Mouse (Mus musculus): ENCODE data around the gene Ethe1.

Ethe1 gene

DNA sequence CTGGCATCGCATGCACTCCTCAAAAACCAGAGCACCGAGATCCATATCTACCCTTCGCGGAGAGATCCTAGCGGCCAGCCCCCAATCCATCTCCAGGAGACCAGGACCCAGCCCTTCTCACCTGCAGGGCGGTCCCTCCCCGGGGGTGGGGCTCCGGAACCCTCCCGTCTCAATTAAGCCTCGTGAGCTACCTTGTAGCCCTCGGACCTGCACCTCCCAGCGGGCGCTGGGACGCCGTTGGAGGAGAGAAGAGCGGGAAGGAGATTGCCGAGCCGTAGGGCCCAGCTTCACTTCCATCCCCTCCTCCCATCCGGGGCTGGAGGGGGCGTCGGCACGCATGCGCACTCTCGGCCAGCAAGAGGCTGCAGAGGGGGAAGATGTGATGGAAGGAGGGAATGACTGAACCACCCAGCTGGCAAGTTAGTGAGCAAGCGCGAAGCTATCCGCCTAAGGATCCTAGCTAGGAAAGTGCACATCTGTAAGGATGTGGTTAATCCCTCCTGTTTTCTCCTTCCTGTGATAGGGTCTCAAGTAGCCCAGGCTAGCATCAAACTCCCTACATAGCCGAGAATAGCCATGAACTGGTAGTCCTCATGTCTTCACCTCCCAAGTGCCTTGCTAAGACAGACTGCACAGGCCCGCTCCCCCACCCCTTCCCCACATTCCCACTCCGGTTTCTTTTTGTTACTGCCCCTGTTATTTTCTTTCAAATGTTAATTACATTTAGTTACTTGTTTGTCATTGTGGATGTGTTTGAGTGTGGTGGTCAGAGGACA lies at the start of gene Ethe1, which contains the start of gene Zfp575:
Ethe1 (plus strand) TSS at position 214 of the 776 bp plus-strand sequence.
Zfp575 (minus strand) TSS at position 312 of the 776 bp plus-strand sequence.
- peak in 1 of 2 experiments; percentile 54 for DNase-seq (ENCODE audit: low spot score in 2 of 2)

DNA sequence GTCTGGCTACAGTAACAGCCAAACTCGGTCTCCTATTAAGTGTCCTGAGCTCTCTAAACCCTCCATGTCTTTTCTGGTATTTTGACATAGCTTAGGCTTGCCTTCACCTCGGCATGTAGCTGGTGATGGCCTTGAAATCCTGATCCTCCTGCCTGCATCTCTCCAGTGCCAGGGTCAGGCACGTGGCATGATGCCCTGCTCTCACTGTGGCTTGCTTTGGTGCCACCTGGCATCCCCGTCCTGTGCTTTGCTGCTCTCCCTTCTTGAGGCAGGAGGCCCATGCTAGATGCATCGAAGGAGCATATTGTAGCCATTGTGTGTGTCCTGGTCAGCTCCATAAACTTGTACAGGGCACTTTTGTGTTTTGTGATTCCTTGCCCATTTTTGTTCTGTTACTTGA lies 49.8 kb upstream of the Ethe1 start:
- DNase-seq (ENCODE audit: low spot score in 2 of 2): no peak

DNA sequence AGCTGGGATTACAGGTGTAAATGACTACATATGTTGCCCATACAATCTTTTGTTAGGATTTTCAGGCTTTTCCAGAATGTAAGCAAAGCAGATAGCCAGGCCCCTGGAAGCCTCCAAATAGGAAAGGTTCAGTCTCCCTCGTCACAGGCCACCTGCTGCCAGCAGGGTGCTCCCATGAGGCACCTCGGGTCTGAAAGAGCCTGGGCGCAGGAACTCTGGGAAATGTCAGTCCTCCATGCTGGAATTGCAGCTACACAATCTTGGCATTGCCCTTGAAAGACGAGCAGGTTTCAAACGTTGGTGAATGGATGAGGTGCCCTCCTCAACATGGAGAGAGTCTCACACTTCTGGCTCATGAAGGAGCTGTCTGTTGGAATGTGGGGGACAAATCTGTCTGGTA lies 49.2 kb upstream of the Ethe1 start:
- no peak for DNase-seq (ENCODE audit: low spot score in 2 of 2)

DNA sequence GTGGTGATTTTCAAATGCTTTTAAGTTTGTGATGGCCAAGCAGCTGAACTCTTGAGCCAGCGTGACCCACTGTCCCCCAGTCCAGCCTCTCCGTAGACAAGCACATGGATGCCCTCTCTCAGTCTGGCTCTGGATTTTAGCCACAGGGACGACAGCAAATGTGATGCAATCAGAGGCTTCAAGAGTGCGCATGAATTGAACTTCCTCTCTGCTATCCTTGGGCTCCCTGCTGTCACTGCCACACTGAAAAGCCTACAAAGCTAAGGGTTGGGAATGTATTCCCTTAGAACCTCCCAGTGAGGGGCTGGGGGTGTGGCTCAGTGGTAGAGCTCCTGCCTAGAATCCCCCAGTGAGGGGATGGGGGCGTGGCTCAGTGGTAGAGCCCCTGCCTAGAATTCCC lies 48.6 kb upstream of the Ethe1 start:
- no peak for DNase-seq (ENCODE audit: low spot score in 2 of 2)

DNA sequence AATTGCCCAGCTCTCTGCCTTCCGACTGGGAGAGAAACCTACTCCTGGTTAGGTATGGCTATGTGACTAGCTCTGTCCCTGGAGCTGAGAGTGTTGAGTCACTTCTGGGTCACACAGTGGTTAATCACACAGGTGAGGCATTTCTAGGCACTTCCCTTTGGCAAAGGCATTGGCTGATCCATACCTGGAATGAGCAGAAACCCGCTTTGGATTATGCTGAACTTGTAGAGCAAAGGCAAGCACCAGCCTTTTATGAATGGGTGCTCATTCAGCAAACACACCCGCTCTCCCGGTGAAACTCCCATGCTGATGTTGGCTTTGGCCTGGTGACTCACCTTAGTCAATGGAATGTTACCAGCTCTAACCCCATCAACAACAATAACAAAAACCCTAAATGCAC lies 47.7 kb upstream of the Ethe1 start:
- DNase-seq (ENCODE audit: low spot score in 2 of 2): no peak

DNA sequence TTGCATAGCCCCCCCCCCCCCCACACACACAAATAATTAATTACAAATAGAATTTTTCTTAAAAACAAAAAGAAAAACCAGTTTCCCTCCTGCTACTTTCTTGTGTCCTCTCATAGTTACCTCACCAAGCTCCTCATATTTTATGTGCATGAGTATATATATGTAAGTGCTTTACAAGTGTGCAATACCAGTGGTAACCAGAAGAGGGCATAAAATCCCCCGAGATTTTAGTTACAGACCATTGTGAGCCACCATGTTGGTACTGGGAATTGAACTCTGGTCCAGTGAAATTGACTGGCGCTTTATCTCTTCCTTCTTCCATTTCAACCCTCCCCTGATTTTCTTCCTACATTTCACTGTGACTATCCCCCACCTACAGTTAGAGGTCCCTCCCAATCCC lies 42.8 kb upstream of the Ethe1 start:
- DNase-seq (ENCODE audit: low spot score in 2 of 2): no peak

DNA sequence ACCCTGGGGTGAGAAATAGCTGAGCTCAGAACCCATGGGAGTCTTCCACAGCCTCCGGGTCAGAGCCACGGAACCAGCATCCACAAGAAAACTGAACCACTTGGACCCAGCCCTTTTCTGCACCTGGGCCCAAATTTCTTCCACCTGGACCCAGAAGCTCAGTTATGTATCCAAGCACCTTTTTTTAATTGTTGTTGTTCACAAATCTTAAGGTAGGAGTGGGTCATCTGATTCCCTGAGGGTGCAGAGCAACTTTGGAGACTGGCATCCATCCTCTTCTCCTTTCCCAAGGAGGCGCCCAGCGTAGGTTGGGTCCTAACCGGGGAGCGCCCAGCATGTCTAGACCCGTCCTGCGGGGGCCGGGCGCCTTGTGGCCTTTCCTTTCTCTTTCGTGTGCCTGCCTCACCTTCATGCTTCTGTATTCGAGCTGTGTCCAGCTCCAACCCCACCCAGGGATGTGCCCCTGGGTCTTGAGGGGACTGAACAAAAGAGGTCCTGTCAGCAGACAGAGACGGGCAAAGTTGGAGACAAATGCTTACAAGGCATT lies 41.2 kb upstream of the Ethe1 start, which contains the start of the genes Pinlyp and Xrcc1:
Pinlyp (minus strand) TSS at position 51 of the 547 bp plus-strand sequence.
Xrcc1 (plus strand) TSS at position 222 of the 547 bp plus-strand sequence.
- no peak for DNase-seq (ENCODE audit: low spot score in 2 of 2)

DNA sequence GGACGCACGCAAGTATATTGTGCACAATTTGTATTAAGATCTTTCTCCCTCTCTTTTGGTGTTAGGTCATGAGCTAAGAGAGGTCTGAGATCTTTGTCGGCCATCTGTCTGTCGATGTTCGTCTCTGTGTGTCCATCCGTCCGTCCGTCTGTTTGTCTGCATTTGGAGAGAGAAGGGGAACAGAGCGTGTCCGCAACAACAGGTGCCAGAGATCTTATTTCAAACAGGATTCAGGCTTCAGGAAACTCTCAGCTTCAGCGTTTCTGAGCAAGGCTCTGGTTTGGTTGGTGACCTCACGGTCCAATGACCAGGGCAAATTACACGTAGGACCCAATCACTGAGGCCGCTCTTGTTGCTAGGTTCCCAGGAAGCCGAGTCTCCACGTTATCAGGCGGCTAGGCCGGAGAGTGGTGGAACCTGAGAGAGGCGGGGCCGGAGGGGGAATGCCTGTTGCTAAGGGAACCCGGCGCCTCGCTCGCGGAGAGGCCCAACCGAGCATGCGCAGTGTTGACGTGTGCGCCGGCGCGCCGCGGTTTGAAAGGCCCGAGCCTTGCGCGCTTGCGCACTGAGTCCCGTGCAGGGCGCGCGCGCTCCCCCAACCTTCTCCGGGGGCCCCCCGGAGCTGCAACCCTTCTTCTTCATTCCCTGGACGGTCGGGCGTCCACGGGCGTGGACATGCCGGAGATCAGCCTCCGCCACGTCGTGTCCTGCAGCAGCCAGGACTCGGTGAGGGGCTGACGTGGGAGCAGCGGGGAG lies 40.5 kb upstream of the Ethe1 start:
- peak; percentile 95 to 98 for DNase-seq (ENCODE audit: low spot score in 2 of 2)

DNA sequence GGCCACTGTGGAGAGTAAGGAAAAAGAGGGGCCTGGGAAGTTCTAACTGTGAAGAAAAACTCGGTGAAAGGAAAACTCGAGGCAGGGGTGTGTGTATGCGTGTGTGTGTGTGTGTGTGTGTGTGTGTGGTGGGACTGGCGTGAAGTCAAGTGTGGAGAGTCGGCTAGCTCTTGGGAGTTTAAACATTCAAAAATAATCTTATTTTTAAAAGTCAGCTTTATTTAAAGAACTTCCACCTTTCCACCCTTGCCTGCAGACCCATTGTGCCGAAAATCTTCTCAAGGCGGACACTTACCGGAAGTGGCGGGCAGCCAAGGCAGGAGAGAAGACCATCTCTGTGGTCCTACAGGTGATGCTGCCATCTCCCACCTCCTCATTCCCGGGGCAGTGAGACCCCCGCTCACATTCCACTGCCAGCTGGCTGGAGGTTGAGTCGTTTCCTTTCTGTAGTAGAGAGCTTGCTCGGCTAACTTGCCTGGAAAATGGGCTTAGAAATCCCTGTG lies 39.8 kb upstream of the Ethe1 start:
- DNase-seq (ENCODE audit: low spot score in 2 of 2): no peak

DNA sequence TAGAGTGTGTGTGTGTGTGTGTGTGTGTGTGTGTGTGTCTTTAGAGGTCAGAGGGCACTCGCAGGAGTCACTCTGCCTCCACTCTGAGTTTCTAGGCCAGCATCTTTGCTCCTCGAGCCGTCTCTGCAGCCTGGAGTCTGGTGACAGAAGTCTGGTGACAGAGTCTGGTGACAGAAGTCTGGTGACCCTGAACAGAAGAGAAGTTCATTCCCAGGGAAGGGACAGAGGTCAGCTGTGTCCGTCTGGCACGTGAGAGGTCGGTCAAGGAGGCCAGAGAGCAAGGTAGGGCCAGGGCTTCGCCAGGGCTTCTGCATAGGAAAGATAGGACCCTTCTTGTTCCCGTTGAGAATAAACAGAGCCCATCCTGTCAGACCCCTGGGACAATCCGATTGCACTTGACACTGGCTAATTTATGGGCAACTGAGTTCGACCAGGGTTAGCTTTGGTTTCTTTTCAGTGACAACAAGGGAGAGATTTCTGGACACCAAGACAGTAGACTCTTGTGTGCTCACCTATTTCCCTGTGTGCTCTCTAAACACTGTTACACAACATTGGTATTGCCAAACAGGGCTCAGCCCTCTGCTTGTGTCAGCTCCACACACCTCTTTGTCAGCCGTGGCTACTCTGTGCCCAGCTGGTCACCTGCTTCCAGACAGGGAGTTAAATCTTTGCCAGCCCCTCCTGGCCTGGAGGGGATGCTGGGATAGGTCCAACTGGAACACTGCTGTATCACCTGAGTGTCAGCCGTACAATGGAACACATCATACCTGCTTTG lies 35.2 kb upstream of the Ethe1 start:
- DNase-seq (ENCODE audit: low spot score in 2 of 2): no peak

DNA sequence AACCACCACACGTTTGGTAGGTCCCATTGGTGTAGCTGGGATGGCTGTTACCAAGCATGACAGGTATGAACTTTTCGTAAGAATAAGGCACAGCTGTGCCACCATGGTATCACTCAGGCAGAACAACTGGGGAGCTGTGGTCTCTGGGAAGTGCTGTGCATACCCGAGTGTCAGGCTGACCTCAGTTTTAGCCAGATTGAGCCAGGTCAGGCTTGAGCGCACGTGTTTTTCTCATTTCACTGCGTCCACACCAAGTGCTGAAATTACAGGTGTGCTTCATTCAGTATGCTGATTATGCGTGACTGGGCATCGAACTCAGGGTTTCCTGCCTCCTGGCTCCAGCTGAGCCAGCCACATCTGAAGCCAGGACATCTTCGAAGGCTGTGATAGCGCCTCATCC lies 31.6 kb upstream of the Ethe1 start:
- DNase-seq (ENCODE audit: low spot score in 2 of 2): no peak

DNA sequence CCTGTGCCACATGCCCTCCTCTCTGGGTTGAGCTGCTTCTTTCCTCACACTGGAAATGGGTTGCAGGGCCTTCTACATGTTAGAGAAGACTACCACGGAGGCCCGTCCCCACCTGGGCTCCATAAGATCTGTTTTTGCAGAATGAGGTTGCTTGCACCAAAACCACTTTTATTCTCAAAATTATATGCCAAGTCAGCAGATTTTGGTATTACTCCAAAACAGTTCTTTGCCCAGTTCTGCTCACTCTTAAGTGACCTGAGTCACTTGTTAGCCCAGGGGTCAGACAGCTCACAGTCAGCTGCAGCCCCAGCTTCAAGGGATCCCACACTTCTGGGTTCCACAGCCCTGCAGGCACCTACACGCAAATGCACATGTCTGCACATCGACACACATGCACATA lies 25.9 kb upstream of the Ethe1 start:
- DNase-seq (ENCODE audit: low spot score in 2 of 2): no peak

DNA sequence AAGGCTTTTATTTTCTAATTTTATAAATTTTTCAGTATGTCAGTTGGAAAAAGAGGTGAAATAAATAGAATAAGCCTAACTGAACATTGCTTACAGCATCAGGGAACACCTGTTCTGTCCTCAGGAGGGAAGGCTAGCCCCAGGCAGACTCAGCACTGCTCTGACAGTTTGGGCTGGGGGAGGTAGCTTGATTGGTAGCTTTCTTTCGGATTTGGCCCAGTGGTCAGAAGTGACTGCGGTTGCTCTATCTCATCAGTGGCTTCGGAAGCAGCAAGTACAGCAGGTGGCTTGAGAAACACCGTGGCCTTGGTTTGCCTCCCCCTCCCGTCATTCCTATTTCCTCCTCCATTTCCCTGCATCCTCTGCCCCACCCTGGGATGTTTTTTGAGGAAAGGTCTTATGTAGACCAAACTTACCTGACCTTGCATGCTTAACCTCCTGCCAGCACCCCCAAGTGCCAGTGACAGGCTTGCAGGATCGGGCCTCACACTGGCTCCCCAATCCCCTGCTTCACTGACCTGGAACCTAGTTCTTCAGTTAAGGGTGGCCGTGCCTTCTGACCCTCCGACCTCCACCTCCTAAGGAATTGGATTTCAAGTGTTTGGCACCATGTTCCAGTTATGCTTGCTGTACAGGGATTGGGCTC lies 24.0 kb upstream of the Ethe1 start:
- DNase-seq (ENCODE audit: low spot score in 2 of 2): no peak

DNA sequence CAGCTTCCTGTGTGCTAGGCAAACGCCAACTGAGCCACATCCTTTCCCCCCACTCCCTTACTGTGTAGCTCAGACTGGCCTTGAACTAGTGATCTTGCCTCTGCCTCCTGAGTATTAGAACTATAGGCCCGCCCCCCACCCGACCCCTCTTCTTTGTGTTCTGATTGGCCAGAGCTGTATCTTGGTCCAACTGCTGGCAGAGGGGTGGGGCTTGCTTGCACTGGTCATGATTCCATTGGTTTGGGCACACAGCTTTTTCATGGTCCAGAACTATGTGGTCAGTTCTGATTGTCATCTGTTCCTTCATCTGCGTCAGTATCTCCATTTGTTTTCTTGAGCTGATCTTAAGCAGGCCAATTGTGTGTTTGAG lies 23.5 kb upstream of the Ethe1 start:
- no peak for DNase-seq (ENCODE audit: low spot score in 2 of 2)

DNA sequence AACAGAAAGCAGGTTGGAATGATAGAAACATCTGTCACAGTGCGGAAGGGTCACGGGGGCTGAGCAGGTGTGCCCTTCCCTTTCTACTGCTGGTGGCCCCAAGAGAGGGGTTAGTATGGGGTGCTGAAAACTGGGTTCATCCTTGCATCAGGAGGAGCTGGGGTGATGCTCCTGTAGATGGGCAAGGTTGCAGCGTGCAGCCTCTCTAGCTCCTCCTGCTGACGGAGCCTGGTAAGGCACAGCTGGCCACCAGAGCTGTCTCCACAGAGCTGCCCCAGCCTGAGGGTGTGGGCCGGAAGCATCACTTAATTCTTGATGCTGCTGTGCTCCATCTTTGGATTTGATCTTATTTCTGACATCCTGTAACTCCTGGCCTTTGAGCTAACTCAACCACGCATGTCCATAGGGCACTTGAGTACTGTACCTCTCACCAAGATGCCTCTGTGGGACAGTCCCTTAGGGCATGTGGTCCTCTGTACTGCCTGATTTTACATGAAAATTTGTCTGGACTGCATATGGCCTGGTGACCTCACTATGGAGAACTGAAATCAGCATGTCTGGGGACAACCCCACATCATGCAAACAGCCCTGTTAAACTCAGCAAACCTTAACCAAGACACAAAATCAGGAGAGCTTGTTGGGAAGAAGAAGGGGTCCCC lies 22.6 kb upstream of the Ethe1 start:
- peak; percentile 52 to 82 for DNase-seq (ENCODE audit: low spot score in 2 of 2)

DNA sequence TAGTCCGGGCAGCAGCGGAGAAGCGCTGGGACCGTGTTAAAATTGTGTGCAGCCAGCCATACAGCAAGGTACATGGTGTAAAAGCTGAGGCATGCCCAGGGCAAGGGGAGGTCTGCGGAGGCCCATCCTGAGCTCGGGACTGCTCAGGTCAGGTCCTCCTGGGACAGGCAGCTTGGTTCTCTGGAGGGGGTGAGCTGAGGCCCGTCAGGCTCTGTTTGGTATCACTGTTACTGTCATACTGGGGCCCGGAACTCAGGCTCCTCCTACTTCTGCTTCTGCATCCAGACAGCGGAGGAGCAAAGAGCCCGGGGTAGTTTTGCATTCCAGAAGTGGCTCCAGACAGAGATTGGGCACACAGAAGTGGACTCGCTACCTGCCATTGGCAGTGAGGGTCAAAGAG lies 21.7 kb upstream of the Ethe1 start:
- no peak for DNase-seq (ENCODE audit: low spot score in 2 of 2)

DNA sequence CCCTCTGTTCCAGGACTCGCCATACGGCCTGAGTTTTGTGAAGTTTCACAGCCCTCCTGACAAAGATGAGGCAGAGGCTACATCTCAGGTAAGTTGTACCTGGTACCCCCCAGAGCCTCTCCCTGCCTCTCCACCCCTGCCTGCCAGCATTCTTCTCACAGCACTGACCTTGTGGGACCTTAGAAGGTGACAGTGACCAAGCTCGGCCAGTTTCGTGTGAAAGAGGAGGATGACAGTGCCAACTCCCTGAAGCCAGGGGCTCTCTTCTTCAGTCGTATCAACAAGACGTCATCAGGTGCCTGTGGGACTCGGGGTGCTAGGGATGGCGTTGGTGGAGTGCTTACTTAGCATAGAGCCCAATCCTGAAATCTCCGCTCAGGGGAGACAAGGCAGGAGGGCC lies 21.1 kb upstream of the Ethe1 start:
- DNase-seq (ENCODE audit: low spot score in 2 of 2): no peak

DNA sequence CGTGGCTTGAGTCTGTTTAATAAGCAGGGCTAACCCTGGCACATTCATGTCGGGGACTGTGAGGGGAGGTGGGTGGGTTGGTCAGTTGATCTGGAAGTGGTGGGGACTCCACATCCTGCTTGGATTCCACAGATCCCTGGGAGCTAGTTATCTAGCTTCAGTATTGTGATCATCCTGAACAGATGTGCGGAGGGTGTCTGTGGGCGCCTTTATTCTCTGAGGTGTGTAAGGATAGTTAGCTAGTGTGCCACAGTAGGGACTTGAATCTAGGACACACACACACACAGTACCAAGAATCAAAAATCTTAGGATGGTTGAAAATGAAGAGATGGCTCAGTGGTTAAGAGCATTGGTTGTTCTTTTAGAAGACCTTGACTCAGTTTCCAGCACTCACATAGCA lies 18.8 kb upstream of the Ethe1 start:
- DNase-seq (ENCODE audit: low spot score in 2 of 2): no peak

DNA sequence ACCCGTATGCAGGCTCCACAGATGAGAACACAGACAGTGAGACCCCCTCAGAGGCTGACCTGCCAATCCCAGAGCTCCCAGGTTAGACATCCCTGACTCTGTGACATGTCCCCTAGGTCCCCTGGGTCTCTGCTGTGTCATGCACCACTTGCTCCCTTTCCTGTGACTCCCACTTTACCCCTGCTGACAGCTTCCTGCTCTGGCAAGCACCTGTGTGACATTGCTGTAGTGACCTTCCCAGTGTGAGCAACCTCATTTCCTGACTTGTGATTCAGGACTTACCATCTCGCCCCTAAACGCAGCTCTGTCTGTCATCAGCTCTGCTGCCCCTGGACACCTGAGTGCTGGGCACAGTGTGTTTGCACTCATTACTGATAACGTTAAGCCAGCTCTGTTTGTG lies 16.3 kb upstream of the Ethe1 start:
- DNase-seq (ENCODE audit: low spot score in 2 of 2): no peak

DNA sequence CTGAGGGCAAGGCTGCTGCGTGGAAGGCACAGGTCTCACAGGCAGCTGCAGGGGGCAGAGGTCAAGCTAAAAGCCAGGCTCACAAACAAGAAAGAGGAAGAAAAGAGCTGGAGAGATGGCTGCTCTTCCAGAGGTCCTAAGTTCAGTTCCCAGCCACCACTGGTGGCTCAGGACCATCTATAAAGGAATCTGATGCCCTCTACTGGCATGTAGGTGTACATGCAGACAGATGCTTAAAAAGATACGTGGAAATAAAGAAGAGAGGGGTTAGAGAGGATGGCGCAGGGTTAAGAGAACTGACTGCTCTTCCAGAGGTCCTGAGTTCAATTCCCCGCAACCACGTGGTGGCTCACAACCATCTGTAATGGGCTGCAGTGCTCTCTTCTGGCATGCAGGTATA lies 14.9 kb upstream of the Ethe1 start:
- no peak for DNase-seq (ENCODE audit: low spot score in 2 of 2)

All from thymus, postnatal 10 days (tissue).